Mouse (Mus musculus) G1E (cell line): ENCODE results near the gene Skap2.

Source experiments
- CTCF ChIP-seq: IDR thresholded peaks from 2 replicates; pipeline ENCODE4 v1.5.1; 2012; ENCODE audit warnings: low read depth, low read length, inconsistent platforms, mixed read lengths
- GATA1 ChIP-seq: IDR thresholded peaks from 2 replicates; pipeline ENCODE4 v1.6.1; 2012; ENCODE audit warnings: borderline replicate concordance, low read length, inconsistent platforms, mixed read lengths
- GATA2 ChIP-seq: IDR thresholded peaks from 2 replicates; pipeline ENCODE4 v1.6.1; 2012; ENCODE audit warnings: low read depth, low read length, inconsistent platforms, borderline replicate concordance
- TAL1 ChIP-seq: conservative IDR thresholded peaks from 2 replicates; pipeline ENCODE4 v1.6.1; 2012; ENCODE audit warnings: low read depth, low read length, inconsistent platforms, mixed read lengths

- TF ChIP-seq CTCF: no peak
- TF ChIP-seq TAL1: no peak
- TF ChIP-seq GATA1: no peak
- TF ChIP-seq GATA2: no peak
Observed at GRCm38 (mm10) chr6:51889824-51890223, 122.5 kb downstream of the Skap2 start.
